Mouse (Mus musculus) limb, embryonic 11.5 days (tissue): ENCODE data around the gene Map4k5. TPM values are rescaled to one million over a fixed set of nuclear protein-coding genes. Genes with fewer than 3 reads are reported as not detected.

Source experiments
- ATAC-seq: fragments of 200-750 bp; cut with Nextera tagmentation; 2 replicates; pipeline ENCODE4 v1.8.0; 2017; ENCODE audit warnings: low read depth; ENCODE audit not compliant: insufficient number of reproducible peaks, low FRiP score, low TSS enrichment
- DNase-seq: peaks from one replicate; pipeline ENCODE4 v3.0.0-alpha.2; 2015; ENCODE audit warnings: low spot score
- H3K27ac ChIP-seq: fragments of 300-500 bp; sonication (generic); replicated peaks from 2 replicates; pipeline ENCODE4 v1.5.1; 2014; ENCODE audit warnings: low read depth, mild to moderate bottlenecking, low read length
- H3K27me3 ChIP-seq: fragments of 300-500 bp; sonication (generic); 2 replicates; pipeline ENCODE4 v1.6.1; 2014; ENCODE audit warnings: mild to moderate bottlenecking, low read length, mixed read lengths; ENCODE audit not compliant: control insufficient read depth, insufficient read depth
- H3K36me3 ChIP-seq: fragments of 300-500 bp; sonication (generic); 2 replicates; pipeline ENCODE4 v1.6.1; 2014; ENCODE audit warnings: mild to moderate bottlenecking, low read length, moderate library complexity, mixed read lengths; ENCODE audit not compliant: control insufficient read depth, insufficient read depth
- H3K4me1 ChIP-seq: fragments of 300-500 bp; sonication (generic); 2 replicates; pipeline ENCODE4 v1.6.1; 2014; ENCODE audit warnings: low read length, mixed read lengths; ENCODE audit not compliant: control insufficient read depth, insufficient read depth
- H3K4me2 ChIP-seq: fragments of 300-500 bp; sonication (generic); 2 replicates; pipeline ENCODE4 v1.6.1; 2014; ENCODE audit warnings: low read depth, mild to moderate bottlenecking, moderate library complexity; ENCODE audit not compliant: severe bottlenecking
- H3K4me3 ChIP-seq: fragments of 300-500 bp; sonication (generic); 2 replicates; pipeline ENCODE4 v1.5.1; 2014; ENCODE audit warnings: low read depth, low read length
- H3K9ac ChIP-seq: fragments of 300-500 bp; sonication (generic); 2 replicates; pipeline ENCODE4 v1.6.1; 2014; ENCODE audit warnings: mild to moderate bottlenecking, low read length
- H3K9me3 ChIP-seq: fragments of 300-500 bp; sonication (generic); 2 replicates; pipeline ENCODE4 v1.6.1; 2016; ENCODE audit warnings: low read length; ENCODE audit not compliant: control insufficient read depth
- WGBS: fragments of 180-500 bp; shearing (Covaris S2); extraction: QIAGEN DNeasy Blood & Tissue Kit; methylation state at CpG from one replicate; pipeline ENCODE4 v1.1.7; 2014; 5-methylcytosine and 5-hydroxymethylcytosine counted together
- polyA plus RNA-seq: library from polyadenylated mRNA; unstranded; fragments of >200 nt; fragmentation: Nextera tagmentation; extraction: Ambion mirVana; gene quantifications from 2 replicates; pipeline ENCODE4 v1.2.1, GENCODE M21; 2014

Map4k5 gene
- polyA plus RNA-seq, 1 experiment from 2014 or later, result 43.0 TPM

GRCm38 (mm10) chr12:69848083-69848878, 44.7 kb downstream of the Map4k5 start:
- no peaks in the 10 kb centered on the region for H3K9me3 ChIP-seq
- 89% methylated on average over 12 of the region's 12 CpGs for WGBS
- no peak overlapping the region for H3K27ac ChIP-seq
- no peak overlapping the region for H3K4me2 ChIP-seq
- H3K27me3 ChIP-seq, result no peaks in the 10 kb centered on the region
- H3K4me3 ChIP-seq, result no peak overlapping the region
- DNase-seq (no peak), ATAC-seq (no peak)
- H3K9ac ChIP-seq, result no peak overlapping the region
- peaks cover 2% of the 10 kb centered on the region; the same call in 1 of the 2 replicates for H3K36me3 ChIP-seq
- no peaks in the 10 kb centered on the region for H3K4me1 ChIP-seq

DNA sequence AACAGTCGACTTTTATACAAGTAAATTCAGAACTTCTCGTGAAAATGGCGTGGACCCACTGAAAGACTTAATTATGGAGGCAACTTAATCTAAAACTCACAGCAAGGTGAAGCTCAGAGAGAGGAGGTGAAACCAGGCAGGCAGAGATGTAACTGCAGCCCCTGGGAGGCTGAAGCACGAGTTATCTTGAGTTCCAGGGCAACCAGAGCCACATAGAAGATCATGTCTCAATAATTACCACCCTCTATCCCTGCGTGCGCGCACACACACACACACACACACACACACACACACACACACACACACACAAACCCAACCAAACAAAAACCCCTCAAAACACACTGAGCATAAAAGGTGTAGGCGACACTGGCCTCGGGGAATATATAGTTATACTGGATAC, 46.5 kb downstream of the Map4k5 start:
- H3K36me3 ChIP-seq, result peaks cover 2% of the 10 kb centered on the region; the same call in 1 of the 2 replicates
- no peak overlapping the region for H3K4me3 ChIP-seq
- no peak overlapping the region for H3K9ac ChIP-seq
- H3K4me2 ChIP-seq, result no peak overlapping the region
- no peaks in the 10 kb centered on the region for H3K4me1 ChIP-seq
- H3K9me3 ChIP-seq, result no peaks in the 10 kb centered on the region
- no peaks in the 10 kb centered on the region for H3K27me3 ChIP-seq
- DNase-seq (no peak), ATAC-seq (no peak)
- no peak overlapping the region for H3K27ac ChIP-seq
- 91% methylated on average over 9 of the region's 9 CpGs for WGBS

GRCm38 (mm10) chr12:69845722-69846121, 47.3 kb downstream of the Map4k5 start:
- H3K27ac ChIP-seq, result no peak overlapping the region
- H3K36me3 ChIP-seq, result peaks cover 2% of the 10 kb centered on the region; the same call in 1 of the 2 replicates
- H3K9me3 ChIP-seq, result no peaks in the 10 kb centered on the region
- H3K4me2 ChIP-seq, result no peak overlapping the region
- H3K4me1 ChIP-seq, result no peaks in the 10 kb centered on the region
- H3K4me3 ChIP-seq, result no peak overlapping the region
- no peak for DNase-seq
- WGBS, result 87% methylated on average over 9 of the region's 9 CpGs
- H3K9ac ChIP-seq, result no peak overlapping the region
- no peak for ATAC-seq
- no peaks in the 10 kb centered on the region for H3K27me3 ChIP-seq

- no peaks in the 10 kb centered on the region for H3K9me3 ChIP-seq
- no peak overlapping the region for H3K4me3 ChIP-seq
- H3K4me2 ChIP-seq, result no peak overlapping the region
- ATAC-seq (no peak), DNase-seq (no peak)
- WGBS, result 83% methylated on average over 19 of the region's 19 CpGs
- no peak overlapping the region for H3K27ac ChIP-seq
- peaks cover 2% of the 10 kb centered on the region; the same call in 1 of the 2 replicates for H3K36me3 ChIP-seq
- H3K27me3 ChIP-seq, result no peaks in the 10 kb centered on the region
- H3K4me1 ChIP-seq, result no peaks in the 10 kb centered on the region
- no peak overlapping the region for H3K9ac ChIP-seq
Observed at GRCm38 (mm10) chr12:69843531-69844445, 49.2 kb downstream of the Map4k5 start.

GRCm38 (mm10) chr12:69838376-69838775, 54.6 kb downstream of the Map4k5 start:
- Histone ChIP-seq H3K4me1 (no peaks in the 10 kb centered on the region), H3K4me2 (no peak overlapping the region), H3K4me3 (no peak overlapping the region), H3K36me3 (no peaks in the 10 kb centered on the region; the same call in 1 of the 2 replicates), H3K9me3 (no peaks in the 10 kb centered on the region), H3K9ac (no peak overlapping the region), H3K27me3 (no peaks in the 10 kb centered on the region), H3K27ac (no peak overlapping the region)
- 82% methylated on average over 11 of the region's 11 CpGs for WGBS
- DNase-seq, result no peak
- no peak for ATAC-seq

DNA sequence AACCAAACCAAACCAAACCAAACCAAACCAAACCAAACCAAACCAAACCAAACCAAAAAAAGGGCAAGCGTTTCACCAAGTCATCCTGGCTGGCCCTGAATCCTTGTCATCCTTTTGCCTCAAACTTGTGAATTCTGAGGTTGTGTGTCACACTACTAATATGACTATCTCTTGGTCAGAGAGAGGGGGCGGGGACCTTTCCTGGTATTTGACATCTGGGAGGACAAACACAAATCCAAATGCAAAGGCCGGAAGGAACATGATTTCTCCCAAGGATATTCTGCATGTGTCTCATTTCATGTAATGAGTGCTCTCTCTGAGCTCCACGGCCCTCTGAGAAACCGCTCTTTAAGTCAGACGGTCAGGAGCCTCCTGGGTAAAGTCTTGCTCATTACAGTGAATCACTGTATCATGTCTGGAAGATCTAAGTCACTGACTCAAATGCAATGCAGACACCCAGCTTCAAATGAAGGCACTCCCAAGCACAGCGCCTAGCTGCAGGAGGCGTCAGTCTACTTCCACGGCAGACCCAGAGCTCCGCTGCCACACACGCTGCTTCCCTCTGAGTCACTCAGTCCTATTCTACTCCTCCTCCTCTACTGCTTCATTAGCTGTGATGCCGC, 58.9 kb downstream of the Map4k5 start:
- no peak for DNase-seq
- Histone ChIP-seq H3K4me3 (no peak overlapping the region), H3K27ac (no peak overlapping the region), H3K4me2 (no peak overlapping the region), H3K36me3 (no peaks in the 10 kb centered on the region; the same call in 1 of the 2 replicates), H3K9ac (no peak overlapping the region), H3K9me3 (no peaks in the 10 kb centered on the region), H3K27me3 (no peaks in the 10 kb centered on the region), H3K4me1 (no peaks in the 10 kb centered on the region)
- no peak for ATAC-seq
- WGBS, result 84% methylated on average over 12 of the region's 12 CpGs

- Histone ChIP-seq H3K4me2 (no peak overlapping the region), H3K27me3 (no peaks in the 10 kb centered on the region), H3K9ac (no peak overlapping the region), H3K9me3 (no peaks in the 10 kb centered on the region), H3K36me3 (0 out of 2 replicates have a peak, but pooled peaks cover 3% of the 10 kb centered on the region), H3K27ac (no peak overlapping the region), H3K4me3 (no peak overlapping the region), H3K4me1 (no peaks in the 10 kb centered on the region)
- WGBS, result 94% methylated on average over 9 of the region's 9 CpGs
- ATAC-seq (no peak), DNase-seq (no peak)
Observed at GRCm38 (mm10) chr12:69831239-69831910, 61.6 kb downstream of the Map4k5 start.

DNA sequence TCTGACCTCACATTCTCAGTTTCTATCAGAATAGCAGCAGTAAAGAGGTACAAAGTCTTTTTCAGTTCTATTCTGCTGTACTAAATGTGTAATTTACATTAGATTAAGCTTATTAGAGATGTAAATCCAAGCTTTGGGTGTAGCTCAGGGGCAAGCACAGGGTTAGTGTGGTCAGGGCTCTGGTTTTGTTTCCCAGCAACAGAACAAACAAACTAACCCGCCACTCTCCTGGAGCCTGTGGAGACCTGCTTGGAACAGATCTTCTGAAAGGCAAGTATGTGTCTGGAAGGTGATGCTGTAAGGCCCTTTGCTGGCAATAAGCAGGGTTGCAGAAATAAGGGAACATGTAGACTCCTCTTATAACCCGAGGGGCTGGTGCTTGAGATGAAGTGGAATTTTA, 64.8 kb downstream of the Map4k5 start:
- Histone ChIP-seq H3K4me3 (no peak overlapping the region), H3K9ac (no peak overlapping the region), H3K27me3 (no peaks in the 10 kb centered on the region), H3K4me2 (no peak overlapping the region), H3K27ac (no peak overlapping the region), H3K4me1 (no peaks in the 10 kb centered on the region), H3K9me3 (no peaks in the 10 kb centered on the region), H3K36me3 (peaks cover 7% of the 10 kb centered on the region)
- DNase-seq, result no peak
- WGBS, result 80% methylated on average over 2 of the region's 2 CpGs
- no peak for ATAC-seq
